In genomic region chr7:16285450-16286025, GRCm38 (mm10) we compare ENCODE assay signal across 8 mouse cellular contexts. TPM values are rescaled to one million over a fixed set of nuclear protein-coding genes. Genes with fewer than 3 reads are reported as not detected.
DNase-seq lines count a peak whose midpoint lies in the region; ATAC-seq and TF ChIP-seq lines count a peak whose summit lies in the region.

No protein-coding gene starts in this region.

- H3K4me1 ChIP-seq in E14TG2a.4 (replicated peaks; ENCODE audit: low read depth, low read length) = peaks cover 36% of the 10 kb centered on the region
- peaks cover 43% of the 10 kb centered on the region for H3K4me1 ChIP-seq in erythroblast, embryonic 14.5 days (ENCODE audit: control insufficient read depth)
- H3K4me1 ChIP-seq in heart, embryonic 13.5 days = peaks cover 11% of the 10 kb centered on the region
- peaks cover 11% of the 10 kb centered on the region; the same call in 1 of the 2 replicates for H3K4me1 ChIP-seq in kidney, embryonic 16.5 days (ENCODE audit: insufficient read depth, low read length)
- no peaks in the 10 kb centered on the region for H3K4me1 ChIP-seq in lung, adult 2 months (ENCODE audit: control insufficient read depth, insufficient read depth, low read length)
- H3K4me1 ChIP-seq in neural tube, embryonic 15.5 days = peaks cover 16% of the 10 kb centered on the region

- H3K9ac ChIP-seq in heart, embryonic 13.5 days = peak overlapping the region; percentile 73
- H3K9ac ChIP-seq in kidney, embryonic 16.5 days (replicated peaks; ENCODE audit: low read length) = peak overlapping the region; percentile 55
- H3K9ac ChIP-seq in neural tube, embryonic 15.5 days (replicated peaks) = no peak overlapping the region

- H3K4me3 ChIP-seq in E14TG2a.4 (replicated peaks; ENCODE audit: low read length) = peak overlapping the region; percentile 84
- H3K4me3 ChIP-seq in erythroblast, embryonic 14.5 days (replicated peaks) = peak overlapping the region; percentile 84
- peak overlapping the region; percentile 77 for H3K4me3 ChIP-seq in heart, embryonic 13.5 days
- peak overlapping the region; percentile 76 for H3K4me3 ChIP-seq in kidney, embryonic 16.5 days (ENCODE audit: low read length)
- peak overlapping the region; percentile 71 for H3K4me3 ChIP-seq in lung, adult 2 months (replicated peaks; ENCODE audit: extremely low read depth, low read depth, low read length)
- H3K4me3 ChIP-seq in neural tube, embryonic 15.5 days (replicated peaks) = peak overlapping the region; percentile 66

- peak; percentile 32 for DNase-seq in brain, adult 2 months (ENCODE audit: low read depth, low spot score)
- DNase-seq in lung, adult 2 months = peak; percentile 75
- DNase-seq in thymus, postnatal 0 days (ENCODE audit: low spot score) = peak; percentile 69

- H3K27ac ChIP-seq in heart, embryonic 13.5 days (replicated peaks) = peak overlapping the region; percentile 97
- H3K27ac ChIP-seq in kidney, embryonic 16.5 days (ENCODE audit: low read length) = peak overlapping the region; percentile 84
- peak overlapping the region; percentile 97 for H3K27ac ChIP-seq in neural tube, embryonic 15.5 days (replicated peaks)

- TF ChIP-seq POLR2A in lung, adult 2 months (IDR thresholded peaks at IDR 0.05; ENCODE audit: borderline replicate concordance, extremely low read depth, low read depth, low read length) = no peak

- peak overlapping the region; percentile 80 for H3K4me2 ChIP-seq in heart, embryonic 13.5 days
- peak overlapping the region; percentile 82 for H3K4me2 ChIP-seq in kidney, embryonic 16.5 days (replicated peaks; ENCODE audit: low read depth, low read length)
- H3K4me2 ChIP-seq in neural tube, embryonic 15.5 days = peak overlapping the region; percentile 62

- peaks cover 3% of the 10 kb centered on the region; the same call in 1 of the 2 replicates for H3K27me3 ChIP-seq in E14TG2a.4 (ENCODE audit: insufficient read depth, low read length)
- no peaks in the 10 kb centered on the region for H3K27me3 ChIP-seq in erythroblast, embryonic 14.5 days (ENCODE audit: control insufficient read depth)
- H3K27me3 ChIP-seq in heart, embryonic 13.5 days (replicated peaks) = no peaks in the 10 kb centered on the region
- no peaks in the 10 kb centered on the region for H3K27me3 ChIP-seq in kidney, embryonic 16.5 days (ENCODE audit: insufficient read depth, low read length)
- H3K27me3 ChIP-seq in neural tube, embryonic 15.5 days (replicated peaks) = no peaks in the 10 kb centered on the region

- peaks cover 38% of the 10 kb centered on the region for H3K36me3 ChIP-seq in E14TG2a.4 (ENCODE audit: insufficient read depth, low read length)
- H3K36me3 ChIP-seq in erythroblast, embryonic 14.5 days (ENCODE audit: control insufficient read depth) = peaks cover 43% of the 10 kb centered on the region
- peaks cover 37% of the 10 kb centered on the region for H3K36me3 ChIP-seq in heart, embryonic 13.5 days
- H3K36me3 ChIP-seq in kidney, embryonic 16.5 days (ENCODE audit: insufficient read depth, low read length) = peaks cover 34% of the 10 kb centered on the region
- H3K36me3 ChIP-seq in neural tube, embryonic 15.5 days = peaks cover 31% of the 10 kb centered on the region

- peak; percentile 17; the same call in 1 of the 2 replicates for ATAC-seq in heart, embryonic 13.5 days (ENCODE audit: extremely low read depth, insufficient number of reproducible peaks, low FRiP score, low TSS enrichment)
- ATAC-seq in kidney, embryonic 16.5 days (ENCODE audit: low FRiP score, low TSS enrichment) = peak; percentile 76
- peak; percentile 43 for ATAC-seq in neural tube, embryonic 15.5 days (ENCODE audit: low FRiP score)

- H3K9me3 ChIP-seq in E14TG2a.4 (ENCODE audit: low read length) = peaks cover 3% of the 10 kb centered on the region; the same call in 1 of the 2 replicates
- H3K9me3 ChIP-seq in erythroblast, embryonic 14.5 days (ENCODE audit: control insufficient read depth, low read length) = peaks cover 4% of the 10 kb centered on the region
- no peaks in the 10 kb centered on the region for H3K9me3 ChIP-seq in heart, embryonic 13.5 days
- H3K9me3 ChIP-seq in kidney, embryonic 16.5 days (ENCODE audit: low read length) = no peaks in the 10 kb centered on the region
- no peaks in the 10 kb centered on the region for H3K9me3 ChIP-seq in neural tube, embryonic 15.5 days (replicated peaks)

- 3% methylated on average over 14 of the region's 14 CpGs for WGBS in heart, embryonic 13.5 days
- WGBS in kidney, embryonic 16.5 days = under 1% methylated on average over 14 of the region's 14 CpGs
- 1% methylated on average over 14 of the region's 14 CpGs for WGBS in lung, adult 2 months
- WGBS in neural tube, embryonic 15.5 days = 7% methylated on average over 13 of the region's 14 CpGs

- TF ChIP-seq CTCF in E14TG2a.4 (conservative IDR thresholded peaks at IDR 0.05; ENCODE audit: low read length) = no peak
- no peak for TF ChIP-seq CTCF in lung, adult 2 months (IDR thresholded peaks at IDR 0.05; ENCODE audit: insufficient read depth, low read length)

RNA-seq across cellular contexts. Expression of gene Ccdc9, which starts 1.1 kb away (rescaled TPM):
- polyA plus RNA-seq in erythroblast, embryonic 14.5 days (2012) = 6.3 and 7.0 TPM in 2 replicates
- 14.3 and 16.5 TPM in 2 replicates for polyA plus RNA-seq in heart, embryonic 13.5 days (2015; fragmentation: Nextera tagmentation; extraction: Ambion mirVana)
- polyA plus RNA-seq in kidney, embryonic 16.5 days (2015; fragmentation: Nextera tagmentation; extraction: Ambion mirVana) = 30.9 and 31.2 TPM in 2 replicates
- polyA plus RNA-seq in lung, adult 2 months (2012; rRNA removed) = 31.2 and 47.3 TPM in 2 replicates
- polyA plus RNA-seq in neural tube, embryonic 15.5 days (2015; fragmentation: Nextera tagmentation; extraction: Ambion mirVana) = 23.3 and 24.5 TPM in 2 replicates
- 15.9 and 21.9 TPM in 2 replicates for polyA plus RNA-seq in thymus, postnatal 0 days (2015; fragmentation: Nextera tagmentation; extraction: Ambion mirVana)

RNA-seq across cellular contexts. Expression of gene Inafm1, which starts 12.1 kb away (rescaled TPM):
- polyA plus RNA-seq in erythroblast, embryonic 14.5 days (2012) = 7.8 and 7.9 TPM in 2 replicates
- 10.7 TPM in 2 replicates for polyA plus RNA-seq in heart, embryonic 13.5 days (2015; fragmentation: Nextera tagmentation; extraction: Ambion mirVana)
- polyA plus RNA-seq in kidney, embryonic 16.5 days (2015; fragmentation: Nextera tagmentation; extraction: Ambion mirVana) = 16.4 and 19.7 TPM in 2 replicates
- polyA plus RNA-seq in lung, adult 2 months (2012; rRNA removed) = 54.0 and 76.4 TPM in 2 replicates
- polyA plus RNA-seq in neural tube, embryonic 15.5 days (2015; fragmentation: Nextera tagmentation; extraction: Ambion mirVana) = 56.4 and 66.4 TPM in 2 replicates
- polyA plus RNA-seq in thymus, postnatal 0 days (2015; fragmentation: Nextera tagmentation; extraction: Ambion mirVana) = 6.2 and 7.6 TPM in 2 replicates

RNA-seq across cellular contexts. Expression of gene Bbc3, which starts 22.7 kb away (rescaled TPM):
- polyA plus RNA-seq in erythroblast, embryonic 14.5 days (2012) = 63.0 and 92.9 TPM in 2 replicates
- 8.2 and 8.8 TPM in 2 replicates for polyA plus RNA-seq in heart, embryonic 13.5 days (2015; fragmentation: Nextera tagmentation; extraction: Ambion mirVana)
- 12.6 and 14.2 TPM in 2 replicates for polyA plus RNA-seq in kidney, embryonic 16.5 days (2015; fragmentation: Nextera tagmentation; extraction: Ambion mirVana)
- polyA plus RNA-seq in lung, adult 2 months (2012; rRNA removed) = 31.8 and 48.2 TPM in 2 replicates
- polyA plus RNA-seq in neural tube, embryonic 15.5 days (2015; fragmentation: Nextera tagmentation; extraction: Ambion mirVana) = 25.4 and 27.5 TPM in 2 replicates
- polyA plus RNA-seq in thymus, postnatal 0 days (2015; fragmentation: Nextera tagmentation; extraction: Ambion mirVana) = 8.0 and 9.2 TPM in 2 replicates

RNA-seq across cellular contexts. Expression of gene C5ar1, which starts 26.2 kb away (rescaled TPM):
- polyA plus RNA-seq in erythroblast, embryonic 14.5 days (2012) = 0.02 TPM in 1 of 2 replicates, not detected in the other
- polyA plus RNA-seq in heart, embryonic 13.5 days (2015; fragmentation: Nextera tagmentation; extraction: Ambion mirVana) = 1.5 and 2.2 TPM in 2 replicates
- polyA plus RNA-seq in kidney, embryonic 16.5 days (2015; fragmentation: Nextera tagmentation; extraction: Ambion mirVana) = 2.7 and 2.8 TPM in 2 replicates
- 36.1 and 39.2 TPM in 2 replicates for polyA plus RNA-seq in lung, adult 2 months (2012; rRNA removed)
- 1.7 and 2.7 TPM in 2 replicates for polyA plus RNA-seq in neural tube, embryonic 15.5 days (2015; fragmentation: Nextera tagmentation; extraction: Ambion mirVana)
- 1.1 and 1.2 TPM in 2 replicates for polyA plus RNA-seq in thymus, postnatal 0 days (2015; fragmentation: Nextera tagmentation; extraction: Ambion mirVana)

RNA-seq across cellular contexts. Expression of gene C5ar2, which starts 41.6 kb away (rescaled TPM):
- polyA plus RNA-seq in erythroblast, embryonic 14.5 days (2012) = 0.02 and 0.04 TPM in 2 replicates
- 0.76 and 0.78 TPM in 2 replicates for polyA plus RNA-seq in heart, embryonic 13.5 days (2015; fragmentation: Nextera tagmentation; extraction: Ambion mirVana)
- 0.09 and 0.11 TPM in 2 replicates for polyA plus RNA-seq in kidney, embryonic 16.5 days (2015; fragmentation: Nextera tagmentation; extraction: Ambion mirVana)
- 2.3 and 3.2 TPM in 2 replicates for polyA plus RNA-seq in lung, adult 2 months (2012; rRNA removed)
- 0.10 and 0.22 TPM in 2 replicates for polyA plus RNA-seq in neural tube, embryonic 15.5 days (2015; fragmentation: Nextera tagmentation; extraction: Ambion mirVana)
- 0.04 and 0.14 TPM in 2 replicates for polyA plus RNA-seq in thymus, postnatal 0 days (2015; fragmentation: Nextera tagmentation; extraction: Ambion mirVana)

Comparison
In these comparisons a context has a peak if more than half of its experiments do, and no peak if none do; other contexts are left out.
1. Peak in every context shown above with its lines: DNase-seq, ATAC-seq, H3K4me3 ChIP-seq and H3K27ac ChIP-seq.
2. ATAC-seq: peak in every context shown above with its lines; median percentile 76 in kidney, embryonic 16.5 days; 43 in neural tube, embryonic 15.5 days; 17 in heart, embryonic 13.5 days.